Mouse (Mus musculus) heart, embryonic 10.5 days (tissue): ENCODE data around the gene Cux1. TPM values are rescaled to one million over a fixed set of nuclear protein-coding genes. Genes with fewer than 3 reads are reported as not detected.

ENCODE experiments used
- DNase-seq: peaks from one replicate; pipeline ENCODE4 v3.0.0-alpha.2; 2017; ENCODE audit warnings: low spot score
- H3K27ac ChIP-seq: fragments of 300-500 bp; sonication (generic); 2 replicates; pipeline ENCODE4 v1.5.1; 2016; ENCODE audit warnings: mild to moderate bottlenecking
- H3K27me3 ChIP-seq: fragments of 300-500 bp; sonication (generic); 2 replicates; pipeline ENCODE4 v1.6.1; 2016; ENCODE audit warnings: mild to moderate bottlenecking; ENCODE audit not compliant: poor library complexity, insufficient read depth, severe bottlenecking
- H3K36me3 ChIP-seq: fragments of 300-500 bp; sonication (generic); 2 replicates; pipeline ENCODE4 v1.6.1; 2016; ENCODE audit warnings: mild to moderate bottlenecking, moderate library complexity
- H3K4me1 ChIP-seq: fragments of 300-500 bp; sonication (generic); 2 replicates; pipeline ENCODE4 v1.6.1; 2016; ENCODE audit warnings: mild to moderate bottlenecking
- H3K4me3 ChIP-seq: fragments of 300-500 bp; sonication (generic); 2 replicates; pipeline ENCODE4 v1.5.1; 2016; ENCODE audit warnings: mild to moderate bottlenecking, moderate library complexity
- H3K9me3 ChIP-seq: fragments of 300-500 bp; sonication (generic); 2 replicates; pipeline ENCODE4 v1.6.1; 2016; ENCODE audit warnings: mild to moderate bottlenecking, moderate library complexity
- WGBS: fragments of 180-500 bp; shearing (Covaris S2); methylation state at CpG from one replicate; pipeline ENCODE4 v1.1.7; 2016; 5-methylcytosine and 5-hydroxymethylcytosine counted together
- polyA plus RNA-seq: library from polyadenylated mRNA; unstranded; fragments of >200 nt; fragmentation: Nextera tagmentation; extraction: Ambion mirVana; gene quantifications from 2 replicates; pipeline ENCODE4 v1.2.1, GENCODE M21; 2016

Gene Cux1
- polyA plus RNA-seq, result 60.8 and 65.8 TPM in 2 replicates

- under 1% methylated on average over 58 of the region's 103 CpGs for WGBS
- Histone ChIP-seq H3K4me1 (peaks cover 32% of the 10 kb centered on the region), H3K9me3 (no peaks in the 10 kb centered on the region), H3K27me3 (peaks cover 23% of the 10 kb centered on the region), H3K4me3 (peak within 1 kb of the TSS; percentile 97), H3K27ac (peak within 1 kb of the TSS; percentile 99), H3K36me3 (no peaks in the 10 kb centered on the region)
- DNase-seq, result peak; percentile 92
Measured at GRCm38 (mm10) chr5:136567176-136568025, at the start of gene Cux1. Cux1 (minus strand) TSS chr5:136567490.

- H3K4me1 ChIP-seq, result no peaks in the 10 kb centered on the region
- H3K4me3 ChIP-seq, result no peak overlapping the region
- H3K27me3 ChIP-seq, result peaks cover 3% of the 10 kb centered on the region; the same call in 1 of the 2 replicates
- 75% methylated on average over 1 of the region's 1 CpGs for WGBS
- H3K36me3 ChIP-seq, result no peaks in the 10 kb centered on the region
- H3K9me3 ChIP-seq, result no peaks in the 10 kb centered on the region
- H3K27ac ChIP-seq, result no peak overlapping the region
- no peak for DNase-seq
Measured at GRCm38 (mm10) chr5:136612391-136612790, 45.1 kb upstream of the Cux1 start.

GRCm38 (mm10) chr5:136608814-136609434 is 41.6 kb upstream of the Cux1 start:
- H3K27ac ChIP-seq, result no peak overlapping the region
- no peak for DNase-seq
- H3K4me3 ChIP-seq, result no peak overlapping the region
- no peaks in the 10 kb centered on the region for H3K4me1 ChIP-seq
- 62% methylated on average over 6 of the region's 6 CpGs for WGBS
- H3K36me3 ChIP-seq, result no peaks in the 10 kb centered on the region
- no peaks in the 10 kb centered on the region for H3K9me3 ChIP-seq
- no peaks in the 10 kb centered on the region; the same call in 1 of the 2 replicates for H3K27me3 ChIP-seq

GRCm38 (mm10) chr5:136605144-136605543 is 37.9 kb upstream of the Cux1 start:
- DNase-seq, result no peak
- H3K4me1 ChIP-seq, result no peaks in the 10 kb centered on the region
- H3K36me3 ChIP-seq, result no peaks in the 10 kb centered on the region
- no peaks in the 10 kb centered on the region; the same call in 1 of the 2 replicates for H3K27me3 ChIP-seq
- no peak overlapping the region for H3K27ac ChIP-seq
- no peaks in the 10 kb centered on the region for H3K9me3 ChIP-seq
- 69% methylated on average over 11 of the region's 11 CpGs for WGBS
- no peak overlapping the region for H3K4me3 ChIP-seq

- H3K4me1 ChIP-seq, result no peaks in the 10 kb centered on the region
- no peaks in the 10 kb centered on the region for H3K9me3 ChIP-seq
- no peak for DNase-seq
- peaks cover 9% of the 10 kb centered on the region; the same call in 1 of the 2 replicates for H3K27me3 ChIP-seq
- H3K27ac ChIP-seq, result no peak overlapping the region
- no peak overlapping the region for H3K4me3 ChIP-seq
- WGBS, result 80% methylated on average over 13 of the region's 13 CpGs
- H3K36me3 ChIP-seq, result no peaks in the 10 kb centered on the region
Measured at GRCm38 (mm10) chr5:136603176-136603964, 36.1 kb upstream of the Cux1 start.

GRCm38 (mm10) chr5:136600511-136600910 is 33.2 kb upstream of the Cux1 start:
- no peaks in the 10 kb centered on the region for H3K9me3 ChIP-seq
- H3K4me1 ChIP-seq, result no peaks in the 10 kb centered on the region
- no peak overlapping the region for H3K4me3 ChIP-seq
- no peaks in the 10 kb centered on the region for H3K36me3 ChIP-seq
- WGBS, result 65% methylated on average over 5 of the region's 5 CpGs
- no peak overlapping the region for H3K27ac ChIP-seq
- no peak for DNase-seq
- H3K27me3 ChIP-seq, result peaks cover 9% of the 10 kb centered on the region; the same call in 1 of the 2 replicates

GRCm38 (mm10) chr5:136594896-136595540 is 27.7 kb upstream of the Cux1 start:
- Histone ChIP-seq H3K27ac (no peak overlapping the region), H3K4me3 (no peak overlapping the region), H3K27me3 (0 out of 2 replicates have a peak, but pooled peaks cover 9% of the 10 kb centered on the region), H3K4me1 (no peaks in the 10 kb centered on the region), H3K9me3 (no peaks in the 10 kb centered on the region), H3K36me3 (no peaks in the 10 kb centered on the region)
- DNase-seq, result no peak
- 75% methylated on average over 8 of the region's 8 CpGs for WGBS

GRCm38 (mm10) chr5:136591816-136592499 is 24.7 kb upstream of the Cux1 start:
- H3K27me3 ChIP-seq, result no peaks in the 10 kb centered on the region
- 65% methylated on average over 8 of the region's 8 CpGs for WGBS
- H3K4me1 ChIP-seq, result 0 out of 2 replicates have a peak, but pooled peaks cover 4% of the 10 kb centered on the region
- no peak for DNase-seq
- H3K36me3 ChIP-seq, result no peaks in the 10 kb centered on the region
- no peak overlapping the region for H3K27ac ChIP-seq
- no peak overlapping the region for H3K4me3 ChIP-seq
- H3K9me3 ChIP-seq, result no peaks in the 10 kb centered on the region

GRCm38 (mm10) chr5:136589002-136589401 is 21.7 kb upstream of the Cux1 start:
- WGBS, result 55% methylated on average over 2 of the region's 2 CpGs
- Histone ChIP-seq H3K27me3 (no peaks in the 10 kb centered on the region), H3K4me1 (0 out of 2 replicates have a peak, but pooled peaks cover 8% of the 10 kb centered on the region), H3K36me3 (no peaks in the 10 kb centered on the region), H3K4me3 (no peak overlapping the region), H3K27ac (no peak overlapping the region), H3K9me3 (no peaks in the 10 kb centered on the region)
- no peak for DNase-seq

- Histone ChIP-seq H3K4me1 (0 out of 2 replicates have a peak, but pooled peaks cover 8% of the 10 kb centered on the region), H3K27ac (no peak overlapping the region), H3K27me3 (no peaks in the 10 kb centered on the region), H3K36me3 (no peaks in the 10 kb centered on the region), H3K4me3 (no peak overlapping the region), H3K9me3 (no peaks in the 10 kb centered on the region)
- 51% methylated on average over 3 of the region's 3 CpGs for WGBS
- DNase-seq, result no peak
Measured at GRCm38 (mm10) chr5:136588471-136588870, 21.2 kb upstream of the Cux1 start.

GRCm38 (mm10) chr5:136584676-136585285 is 17.5 kb upstream of the Cux1 start:
- Histone ChIP-seq H3K36me3 (no peaks in the 10 kb centered on the region), H3K9me3 (no peaks in the 10 kb centered on the region), H3K4me3 (no peak overlapping the region), H3K27me3 (peaks cover 32% of the 10 kb centered on the region), H3K4me1 (peaks cover 23% of the 10 kb centered on the region), H3K27ac (no peak overlapping the region)
- WGBS, result 38% methylated on average over 4 of the region's 4 CpGs
- no peak for DNase-seq
